Mouse (Mus musculus): ENCODE data around the gene Timm29. TPM values are rescaled to one million over a fixed set of nuclear protein-coding genes. Genes with fewer than 3 reads are reported as not detected.

Gene Timm29
- total and polyA plus RNA-seq, 2 experiments = 13.0 to 26.7 TPM

- Histone ChIP-seq H3K27me3 (ENCODE audit: control insufficient read depth, insufficient read depth, low read length) (no peaks in the 10 kb centered on the region), H3K4me1 (ENCODE audit: control insufficient read depth, insufficient read depth, low read length) (peaks cover 2% of the 10 kb centered on the region), H3K79me2 (ENCODE audit: control insufficient read depth, insufficient read depth, low read length) (0 out of 2 replicates have a peak, but pooled peaks cover 8% of the 10 kb centered on the region), H3K27ac (replicated peaks; ENCODE audit: insufficient read depth, low read depth, low read length) (no peak overlapping the region), H3K9ac (ENCODE audit: low read depth, low read length) (no peak overlapping the region), H3K36me3 (ENCODE audit: control insufficient read depth, insufficient read depth, low read length) (peaks cover 19% of the 10 kb centered on the region), H3K4me3 (ENCODE audit: insufficient read depth, low read depth, low read length) (no peak overlapping the region)
- peak; percentile 29 for DNase-seq (ENCODE audit: extremely low read depth, low read depth, low spot score)
- 66% methylated on average over 8 of the region's 8 CpGs for WGBS
- TF ChIP-seq CTCF (IDR thresholded peaks at IDR 0.05; ENCODE audit: low read depth, low read length) (no peak), POLR2A (IDR thresholded peaks at IDR 0.05; ENCODE audit: extremely low read depth, insufficient read depth, low read length) (no peak)
Observed at GRCm38 (mm10) chr9:21568657-21569255, 23.8 kb upstream of the Timm29 start.

- H3K36me3 ChIP-seq (ENCODE audit: control insufficient read depth, insufficient read depth, low read length) = peaks cover 26% of the 10 kb centered on the region
- H3K4me1 ChIP-seq (ENCODE audit: control insufficient read depth, insufficient read depth, low read length) = no peaks in the 10 kb centered on the region; the same call in 1 of the 2 replicates
- no peaks in the 10 kb centered on the region for H3K79me2 ChIP-seq (ENCODE audit: control insufficient read depth, insufficient read depth, low read length)
- no peak overlapping the region for H3K27ac ChIP-seq (replicated peaks; ENCODE audit: insufficient read depth, low read depth, low read length)
- TF ChIP-seq CTCF (IDR thresholded peaks at IDR 0.05; ENCODE audit: low read depth, low read length) (no peak), POLR2A (IDR thresholded peaks at IDR 0.05; ENCODE audit: extremely low read depth, insufficient read depth, low read length) (no peak)
- H3K9ac ChIP-seq (ENCODE audit: low read depth, low read length) = no peak overlapping the region
- H3K27me3 ChIP-seq (ENCODE audit: control insufficient read depth, insufficient read depth, low read length) = no peaks in the 10 kb centered on the region
- no peak for DNase-seq (ENCODE audit: extremely low read depth, low read depth, low spot score)
- 94% methylated on average over 8 of the region's 8 CpGs for WGBS
- no peak overlapping the region for H3K4me3 ChIP-seq (ENCODE audit: insufficient read depth, low read depth, low read length)
Observed at GRCm38 (mm10) chr9:21574012-21574801, 18.3 kb upstream of the Timm29 start.

- no peaks in the 10 kb centered on the region for H3K79me2 ChIP-seq (ENCODE audit: control insufficient read depth, insufficient read depth, low read length)
- 94% methylated on average over 10 of the region's 10 CpGs for WGBS
Observed at GRCm38 (mm10) chr9:21575253-21575652, 17.3 kb upstream of the Timm29 start.

GRCm38 (mm10) chr9:21576286-21576685, 16.2 kb upstream of the Timm29 start:
- H3K27me3 ChIP-seq (ENCODE audit: control insufficient read depth, insufficient read depth, low read length) = no peaks in the 10 kb centered on the region
- peaks cover 20% of the 10 kb centered on the region for H3K36me3 ChIP-seq (ENCODE audit: control insufficient read depth, insufficient read depth, low read length)
- DNase-seq (ENCODE audit: extremely low read depth, low read depth, low spot score) = no peak
- no peak overlapping the region for H3K27ac ChIP-seq (replicated peaks; ENCODE audit: insufficient read depth, low read depth, low read length)
- WGBS = 89% methylated on average over 1 of the region's 1 CpGs
- H3K4me3 ChIP-seq (ENCODE audit: insufficient read depth, low read depth, low read length) = no peak overlapping the region
- no peak overlapping the region for H3K9ac ChIP-seq (ENCODE audit: low read depth, low read length)
- no peaks in the 10 kb centered on the region for H3K4me1 ChIP-seq (ENCODE audit: control insufficient read depth, insufficient read depth, low read length)
- no peaks in the 10 kb centered on the region for H3K79me2 ChIP-seq (ENCODE audit: control insufficient read depth, insufficient read depth, low read length)
- no peak for TF ChIP-seq POLR2A (IDR thresholded peaks at IDR 0.05; ENCODE audit: extremely low read depth, insufficient read depth, low read length)
- no peak for TF ChIP-seq CTCF (IDR thresholded peaks at IDR 0.05; ENCODE audit: low read depth, low read length)

More at GRCm38 (mm10) chr9:21575253-21575652, 17.3 kb upstream of the Timm29 start:
- Histone ChIP-seq H3K27me3 (ENCODE audit: control insufficient read depth, insufficient read depth, low read length) (no peaks in the 10 kb centered on the region), H3K27ac (replicated peaks; ENCODE audit: insufficient read depth, low read depth, low read length) (no peak overlapping the region), H3K4me1 (ENCODE audit: control insufficient read depth, insufficient read depth, low read length) (no peaks in the 10 kb centered on the region; the same call in 1 of the 2 replicates), H3K36me3 (ENCODE audit: control insufficient read depth, insufficient read depth, low read length) (peaks cover 24% of the 10 kb centered on the region), H3K4me3 (ENCODE audit: insufficient read depth, low read depth, low read length) (no peak overlapping the region), H3K9ac (ENCODE audit: low read depth, low read length) (no peak overlapping the region)
- no peak for DNase-seq (ENCODE audit: extremely low read depth, low read depth, low spot score)
- TF ChIP-seq CTCF (IDR thresholded peaks at IDR 0.05; ENCODE audit: low read depth, low read length) (no peak), POLR2A (IDR thresholded peaks at IDR 0.05; ENCODE audit: extremely low read depth, insufficient read depth, low read length) (no peak)

GRCm38 (mm10) chr9:21578226-21578625, 14.3 kb upstream of the Timm29 start:
- Histone ChIP-seq H3K27me3 (ENCODE audit: control insufficient read depth, insufficient read depth, low read length) (no peaks in the 10 kb centered on the region), H3K9ac (ENCODE audit: low read depth, low read length) (no peak overlapping the region), H3K4me1 (ENCODE audit: control insufficient read depth, insufficient read depth, low read length) (no peaks in the 10 kb centered on the region), H3K79me2 (ENCODE audit: control insufficient read depth, insufficient read depth, low read length) (no peaks in the 10 kb centered on the region), H3K27ac (replicated peaks; ENCODE audit: insufficient read depth, low read depth, low read length) (no peak overlapping the region), H3K4me3 (ENCODE audit: insufficient read depth, low read depth, low read length) (no peak overlapping the region), H3K36me3 (ENCODE audit: control insufficient read depth, insufficient read depth, low read length) (peaks cover 12% of the 10 kb centered on the region; the same call in 1 of the 2 replicates)
- TF ChIP-seq POLR2A (IDR thresholded peaks at IDR 0.05; ENCODE audit: extremely low read depth, insufficient read depth, low read length) (no peak), CTCF (IDR thresholded peaks at IDR 0.05; ENCODE audit: low read depth, low read length) (no peak)
- WGBS = 86% methylated on average over 3 of the region's 3 CpGs
- DNase-seq (ENCODE audit: extremely low read depth, low read depth, low spot score) = no peak
